Mouse (Mus musculus): ENCODE data around the gene Hnrnph3. TPM values are rescaled to one million over a fixed set of nuclear protein-coding genes. Genes with fewer than 3 reads are reported as not detected.

Hnrnph3 gene
- total and polyA plus RNA-seq, 3 experiments: 18.0 to 34.5 (median 33.5) TPM

- no peaks in the 10 kb centered on the region for H3K27me3 ChIP-seq (ENCODE audit: control insufficient read depth, insufficient read depth, low read length)
- H3K27ac ChIP-seq: no peak overlapping the region
- H3K4me3 ChIP-seq: no peak overlapping the region
- peaks cover 4% of the 10 kb centered on the region for H3K36me3 ChIP-seq (ENCODE audit: control insufficient read depth, insufficient read depth, low read length)
- H3K9ac ChIP-seq (ENCODE audit: low read depth, low read length): no peak overlapping the region
- TF ChIP-seq EP300 (IDR thresholded peaks at IDR 0.05; ENCODE audit: insufficient read depth, low read depth, low read length): no peak
- TF ChIP-seq CTCF (IDR thresholded peaks at IDR 0.05): no peak
- TF ChIP-seq POLR2A (IDR thresholded peaks at IDR 0.05; ENCODE audit: insufficient read depth, low read depth, low read length): no peak
- 53% methylated on average over 3 of the region's 3 CpGs for WGBS
- H3K79me2 ChIP-seq (replicated peaks; ENCODE audit: control insufficient read depth, insufficient read depth, low read length): peaks cover 3% of the 10 kb centered on the region; the same call in 1 of the 2 replicates
- H3K4me1 ChIP-seq (ENCODE audit: control insufficient read depth, insufficient read depth, low read length): no peaks in the 10 kb centered on the region; the same call in 1 of the 2 replicates
- intact Hi-C loops (cut with DNase I): no loop called here
- DNase-seq: no peak
Measured at GRCm38 (mm10) chr10:63013476-63013875, 10.5 kb downstream of the Hnrnph3 start.

- Histone ChIP-seq H3K36me3 (ENCODE audit: control insufficient read depth, insufficient read depth, low read length) (peaks cover 4% of the 10 kb centered on the region), H3K9ac (ENCODE audit: low read depth, low read length) (no peak overlapping the region), H3K27ac (no peak overlapping the region), H3K27me3 (ENCODE audit: control insufficient read depth, insufficient read depth, low read length) (no peaks in the 10 kb centered on the region), H3K4me3 (no peak overlapping the region), H3K4me1 (ENCODE audit: control insufficient read depth, insufficient read depth, low read length) (no peaks in the 10 kb centered on the region), H3K79me2 (replicated peaks; ENCODE audit: control insufficient read depth, insufficient read depth, low read length) (no peaks in the 10 kb centered on the region)
- no peak for DNase-seq
- intact Hi-C loops (cut with DNase I): no loop called here
- TF ChIP-seq CTCF (IDR thresholded peaks at IDR 0.05) (no peak), POLR2A (IDR thresholded peaks at IDR 0.05; ENCODE audit: insufficient read depth, low read depth, low read length) (no peak), EP300 (IDR thresholded peaks at IDR 0.05; ENCODE audit: insufficient read depth, low read depth, low read length) (no peak)
- 89% methylated on average over 6 of the region's 6 CpGs for WGBS
Measured at GRCm38 (mm10) chr10:63011556-63011955, 12.5 kb downstream of the Hnrnph3 start.

GRCm38 (mm10) chr10:63010268-63010667 is 13.7 kb downstream of the Hnrnph3 start:
- TF ChIP-seq CTCF (IDR thresholded peaks at IDR 0.05) (no peak), EP300 (IDR thresholded peaks at IDR 0.05; ENCODE audit: insufficient read depth, low read depth, low read length) (no peak), POLR2A (IDR thresholded peaks at IDR 0.05; ENCODE audit: insufficient read depth, low read depth, low read length) (no peak)
- Histone ChIP-seq H3K27me3 (ENCODE audit: control insufficient read depth, insufficient read depth, low read length) (no peaks in the 10 kb centered on the region), H3K4me1 (ENCODE audit: control insufficient read depth, insufficient read depth, low read length) (no peaks in the 10 kb centered on the region), H3K36me3 (ENCODE audit: control insufficient read depth, insufficient read depth, low read length) (peaks cover 4% of the 10 kb centered on the region), H3K27ac (no peak overlapping the region), H3K79me2 (replicated peaks; ENCODE audit: control insufficient read depth, insufficient read depth, low read length) (no peaks in the 10 kb centered on the region), H3K9ac (ENCODE audit: low read depth, low read length) (no peak overlapping the region), H3K4me3 (no peak overlapping the region)
- intact Hi-C loops (cut with DNase I): no loop called here
- WGBS: 69% methylated on average over 4 of the region's 4 CpGs
- no peak for DNase-seq

GRCm38 (mm10) chr10:63008193-63008592 is 15.8 kb downstream of the Hnrnph3 start:
- Histone ChIP-seq H3K4me1 (ENCODE audit: control insufficient read depth, insufficient read depth, low read length) (no peaks in the 10 kb centered on the region), H3K4me3 (no peak overlapping the region), H3K27ac (no peak overlapping the region), H3K27me3 (ENCODE audit: control insufficient read depth, insufficient read depth, low read length) (no peaks in the 10 kb centered on the region), H3K36me3 (ENCODE audit: control insufficient read depth, insufficient read depth, low read length) (peaks cover 4% of the 10 kb centered on the region), H3K9ac (ENCODE audit: low read depth, low read length) (no peak overlapping the region), H3K79me2 (replicated peaks; ENCODE audit: control insufficient read depth, insufficient read depth, low read length) (no peaks in the 10 kb centered on the region)
- TF ChIP-seq EP300 (IDR thresholded peaks at IDR 0.05; ENCODE audit: insufficient read depth, low read depth, low read length): no peak
- intact Hi-C loops (cut with DNase I): no loop called here
- no peak for DNase-seq
- 58% methylated on average over 3 of the region's 3 CpGs for WGBS

GRCm38 (mm10) chr10:63004556-63004955 is 19.5 kb downstream of the Hnrnph3 start:
- Histone ChIP-seq H3K9ac (ENCODE audit: low read depth, low read length) (no peak overlapping the region), H3K4me3 (no peak overlapping the region), H3K79me2 (replicated peaks; ENCODE audit: control insufficient read depth, insufficient read depth, low read length) (no peaks in the 10 kb centered on the region), H3K4me1 (ENCODE audit: control insufficient read depth, insufficient read depth, low read length) (no peaks in the 10 kb centered on the region), H3K36me3 (ENCODE audit: control insufficient read depth, insufficient read depth, low read length) (peaks cover 4% of the 10 kb centered on the region; the same call in 1 of the 2 replicates), H3K27me3 (ENCODE audit: control insufficient read depth, insufficient read depth, low read length) (no peaks in the 10 kb centered on the region), H3K27ac (no peak overlapping the region)
- no peak for TF ChIP-seq EP300 (IDR thresholded peaks at IDR 0.05; ENCODE audit: insufficient read depth, low read depth, low read length)
- TF ChIP-seq POLR2A (IDR thresholded peaks at IDR 0.05; ENCODE audit: insufficient read depth, low read depth, low read length): no peak
- no peak for TF ChIP-seq CTCF (IDR thresholded peaks at IDR 0.05)
- no peak for DNase-seq
- intact Hi-C loops (cut with DNase I): no loop called here
- whole genome bisulfite sequencing: 90% methylated on average over 9 of the region's 9 CpGs

GRCm38 (mm10) chr10:63003252-63003651 is 20.8 kb downstream of the Hnrnph3 start:
- H3K27ac ChIP-seq: no peak overlapping the region
- 73% methylated on average over 9 of the region's 9 CpGs for WGBS
- peaks cover 4% of the 10 kb centered on the region; the same call in 1 of the 2 replicates for H3K36me3 ChIP-seq (ENCODE audit: control insufficient read depth, insufficient read depth, low read length)
- DNase-seq: no peak
- H3K79me2 ChIP-seq (replicated peaks; ENCODE audit: control insufficient read depth, insufficient read depth, low read length): no peaks in the 10 kb centered on the region
- no peak overlapping the region for H3K9ac ChIP-seq (ENCODE audit: low read depth, low read length)
- H3K4me1 ChIP-seq (ENCODE audit: control insufficient read depth, insufficient read depth, low read length): no peaks in the 10 kb centered on the region
- intact Hi-C loops (cut with DNase I): no loop called here
- no peaks in the 10 kb centered on the region for H3K27me3 ChIP-seq (ENCODE audit: control insufficient read depth, insufficient read depth, low read length)
- no peak overlapping the region for H3K4me3 ChIP-seq
- TF ChIP-seq CTCF (IDR thresholded peaks at IDR 0.05) (no peak), POLR2A (IDR thresholded peaks at IDR 0.05; ENCODE audit: insufficient read depth, low read depth, low read length) (no peak), EP300 (IDR thresholded peaks at IDR 0.05; ENCODE audit: insufficient read depth, low read depth, low read length) (no peak)

All from heart, adult 2 months (tissue).